Mouse (Mus musculus): ENCODE results near the gene Cab39l.
"Not testable (repeated sequence)": the region's sequence is repeated elsewhere in the genome, so short reads cannot be mapped to it uniquely, and the experiment has no call there.

Gene Cab39l

DNA sequence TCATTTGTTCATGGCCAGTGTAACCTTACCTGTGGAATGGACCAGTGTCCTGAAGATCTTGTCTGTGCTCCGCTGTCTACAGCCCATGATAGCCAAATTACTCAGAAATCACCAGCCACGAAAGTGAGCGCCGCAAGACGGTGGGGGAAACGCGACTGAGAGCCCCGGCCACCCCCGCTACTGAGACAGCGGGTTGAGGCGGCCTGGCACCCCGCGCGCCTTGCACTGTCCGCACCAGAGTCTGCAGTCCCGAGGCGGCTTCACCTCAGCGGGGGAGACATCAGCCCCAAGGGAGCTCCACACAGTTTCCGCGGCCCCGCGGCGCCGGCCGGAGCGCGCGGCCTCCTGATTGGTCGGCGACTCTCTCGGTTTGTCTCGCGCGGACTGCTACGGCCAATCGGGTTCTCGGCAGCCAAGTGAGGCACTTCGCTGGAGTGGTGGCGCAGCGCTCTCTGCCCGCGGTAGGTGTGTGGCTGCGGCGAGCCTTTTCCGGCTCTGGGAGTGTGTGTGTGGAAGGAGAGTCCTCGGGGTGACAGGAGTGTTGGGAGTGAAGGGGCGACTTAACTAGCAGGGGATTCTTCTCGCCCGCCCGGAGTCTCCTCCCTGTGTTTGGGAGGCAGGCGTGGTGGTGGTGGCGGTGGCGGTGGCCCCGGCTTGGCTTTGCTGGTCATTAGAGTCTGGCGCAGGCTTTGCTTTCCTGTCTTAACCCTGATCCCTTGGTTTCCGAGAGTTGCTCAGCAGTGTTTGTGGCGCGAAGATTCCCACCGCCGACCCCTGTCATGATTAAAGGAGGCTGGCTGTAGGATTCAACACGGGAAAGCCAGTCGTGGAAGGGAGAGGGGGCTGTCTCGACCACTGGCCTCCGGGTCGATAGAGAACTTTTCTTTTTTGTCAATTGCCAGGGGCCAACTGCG, at the start of gene Cab39l, which contains the start of gene Setdb2:
Gene Cab39l, plus strand, starts transcription at position 415 of the 914 bp plus-strand sequence.
Gene Setdb2, minus strand, starts transcription at position 327 of the 914 bp plus-strand sequence.
- DNase-seq: peak; percentile 97

DNA sequence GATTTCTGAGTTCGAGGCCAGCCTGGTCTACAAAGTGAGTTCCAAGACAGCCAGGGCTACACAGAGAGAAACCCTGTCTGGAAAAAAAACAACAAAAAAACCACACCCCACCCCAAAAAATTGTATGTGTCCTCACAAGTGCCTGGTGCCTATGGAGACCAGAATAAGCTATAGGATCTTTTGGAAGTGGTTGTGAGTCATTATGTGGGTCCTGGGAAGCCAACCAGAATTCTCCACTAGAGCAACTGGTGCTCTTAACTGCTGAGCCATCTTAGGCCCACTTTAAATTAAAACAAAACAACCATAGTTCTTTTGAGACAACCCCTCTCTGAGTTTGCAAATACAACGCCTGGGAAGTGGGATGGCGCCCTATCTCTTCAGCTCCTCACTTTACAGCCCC, 45.5 kb upstream of the Cab39l start, which contains the start of gene Phf11c:
Gene Phf11c, minus strand, starts transcription at position 101 of the 400 bp plus-strand sequence.
- no peak for DNase-seq

DNA sequence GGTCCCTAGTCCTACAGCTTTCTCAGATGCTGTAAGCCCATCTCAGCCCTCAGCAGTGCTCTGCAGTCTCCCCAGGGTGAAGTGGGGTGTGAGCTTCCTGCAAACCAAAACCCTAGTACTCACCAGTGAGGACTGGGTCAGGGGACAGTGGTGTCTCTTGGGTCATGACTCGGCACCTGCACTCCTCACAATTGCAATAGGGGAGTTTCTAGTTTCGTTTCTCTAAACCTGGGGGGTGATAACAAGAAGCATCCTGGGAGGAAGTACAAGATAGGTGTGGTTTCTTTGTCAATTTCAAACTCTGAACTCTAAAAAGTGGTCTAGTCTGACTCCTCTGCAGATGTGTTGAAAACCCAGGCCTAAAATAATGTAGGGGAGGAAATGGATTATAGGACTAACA, 43.8 kb upstream of the Cab39l start:
- DNase-seq: peak; percentile 17 to 25

DNA sequence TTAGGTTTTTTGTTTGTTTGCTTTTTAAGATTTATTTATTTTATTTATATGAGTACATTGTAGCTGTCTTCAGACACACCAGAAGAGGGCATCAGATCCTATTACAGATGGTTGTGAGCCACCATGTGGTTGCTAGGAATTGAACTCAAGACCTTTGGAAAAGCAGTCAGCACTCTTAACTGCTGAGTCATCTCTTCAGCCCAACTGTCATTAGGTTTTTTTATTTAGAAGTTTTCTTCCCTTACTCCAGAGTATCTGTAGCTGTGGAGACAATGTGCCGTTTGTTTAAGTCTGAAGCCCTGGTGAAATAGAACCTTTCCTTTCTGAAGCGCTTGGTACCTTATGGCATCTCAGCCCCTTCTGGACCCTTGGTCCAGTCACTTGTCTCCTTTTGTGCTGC, 25.8 kb upstream of the Cab39l start:
- DNase-seq: not testable (repeated sequence)

DNA sequence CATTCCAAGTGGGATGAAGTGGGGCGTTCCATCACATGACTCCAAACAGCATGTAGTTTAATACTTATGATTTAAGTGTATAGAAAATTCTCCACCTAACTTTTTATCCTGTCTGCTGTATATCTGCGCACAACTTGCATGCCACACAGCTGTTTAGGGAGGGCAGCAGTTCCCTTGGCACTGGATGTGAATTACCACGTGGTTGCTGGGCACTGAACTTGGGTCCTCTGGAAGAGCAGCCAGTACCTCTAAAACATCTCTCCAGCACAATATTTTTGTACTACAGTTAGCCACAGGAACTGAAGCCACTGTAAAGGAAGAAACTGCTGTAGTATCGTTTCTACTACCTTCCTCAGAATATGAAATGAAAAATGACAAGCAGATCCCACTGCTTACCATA, 22.6 kb upstream of the Cab39l start:
- DNase-seq: no peak

DNA sequence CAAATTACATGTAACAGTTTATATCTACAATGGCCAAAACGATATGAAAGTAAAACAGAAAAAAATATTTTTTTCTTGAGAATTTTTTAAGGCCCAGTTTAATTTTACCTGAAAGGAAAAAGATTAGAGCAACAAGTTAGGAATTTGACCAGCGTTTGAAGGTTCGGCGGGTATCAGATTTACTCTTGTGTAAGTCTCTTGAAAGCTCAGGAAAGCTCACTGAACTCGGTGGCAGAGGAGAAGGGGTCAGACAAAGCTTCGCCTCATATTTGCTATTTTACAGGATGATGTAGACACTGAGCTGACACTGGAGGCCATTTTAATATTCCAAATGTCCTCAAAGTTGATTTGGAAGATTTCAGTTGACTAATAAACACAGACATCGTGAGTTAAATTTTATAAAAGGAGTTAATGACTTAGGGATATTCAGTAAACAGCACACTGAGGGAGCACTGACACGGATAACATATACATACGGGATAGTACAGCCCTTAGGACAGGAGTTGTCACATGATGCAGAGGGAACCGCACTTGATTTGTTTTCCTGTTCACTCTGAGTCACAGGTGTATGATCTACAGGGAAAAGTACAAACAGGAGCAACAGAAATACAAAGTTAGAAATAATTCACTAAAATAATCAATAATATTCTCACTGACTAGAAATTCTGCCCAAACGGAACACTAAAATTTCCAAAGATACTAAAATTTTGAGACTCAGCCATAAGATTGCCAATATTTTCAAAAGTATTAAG, 17.7 kb upstream of the Cab39l start:
- DNase-seq: no peak

DNA sequence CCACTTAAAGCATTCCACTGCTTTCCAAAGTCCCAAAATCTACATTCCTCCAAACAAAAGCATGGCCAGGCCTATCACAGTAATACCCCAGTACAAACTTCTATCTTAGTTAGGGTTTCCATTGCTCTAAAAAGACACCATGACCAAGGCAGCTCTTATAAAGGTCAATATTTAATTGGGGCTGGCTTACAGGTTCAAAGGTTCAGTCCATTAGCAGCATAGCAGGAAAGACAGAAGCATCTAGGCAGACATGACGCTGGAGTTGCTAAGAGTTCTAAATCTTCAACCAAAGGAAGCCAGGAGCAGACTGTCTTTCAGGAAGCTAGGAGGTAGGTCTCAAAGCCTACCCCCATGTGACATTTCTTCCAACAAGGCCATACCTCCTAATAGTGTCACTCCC, 10.2 kb upstream of the Cab39l start:
- no peak for DNase-seq

DNA sequence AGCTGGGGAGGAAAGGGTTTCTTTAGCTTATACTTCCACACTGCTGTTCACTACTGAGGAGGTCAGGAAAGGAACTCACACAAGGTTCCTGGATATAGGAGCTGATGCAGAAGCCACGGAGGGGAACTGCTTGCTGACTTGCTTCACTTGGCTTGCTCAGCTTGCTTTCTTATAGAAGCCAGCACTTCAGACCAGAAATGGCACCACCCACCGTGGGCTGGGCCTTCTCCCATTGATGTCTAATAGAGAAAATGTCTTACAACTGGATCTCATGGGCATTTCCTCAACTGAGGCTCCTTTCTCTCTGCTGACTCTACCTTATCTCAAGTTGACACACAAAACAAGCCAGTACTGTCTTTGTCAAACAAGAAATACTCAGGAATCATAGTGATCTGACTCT, 6.9 kb upstream of the Cab39l start:
- DNase-seq: no peak

DNA sequence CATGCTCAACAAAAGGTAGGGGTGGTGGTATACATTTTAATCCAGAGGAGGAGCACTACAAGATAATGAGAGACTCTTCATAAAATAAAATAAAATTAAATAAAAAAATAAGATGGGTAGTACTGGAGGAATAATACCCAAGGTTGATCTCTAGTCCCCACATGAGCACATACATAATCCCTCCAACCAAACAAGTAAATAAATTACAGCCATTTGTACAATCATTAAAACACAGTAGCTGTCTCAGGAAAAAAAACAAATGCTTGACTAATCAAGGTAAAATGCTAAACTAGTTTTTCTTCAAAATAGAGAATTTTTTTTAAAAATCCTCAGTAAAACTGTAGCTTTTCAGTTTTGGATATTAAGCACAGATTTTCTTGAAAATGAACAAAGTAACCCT, 5.6 kb upstream of the Cab39l start:
- DNase-seq: no peak

DNA sequence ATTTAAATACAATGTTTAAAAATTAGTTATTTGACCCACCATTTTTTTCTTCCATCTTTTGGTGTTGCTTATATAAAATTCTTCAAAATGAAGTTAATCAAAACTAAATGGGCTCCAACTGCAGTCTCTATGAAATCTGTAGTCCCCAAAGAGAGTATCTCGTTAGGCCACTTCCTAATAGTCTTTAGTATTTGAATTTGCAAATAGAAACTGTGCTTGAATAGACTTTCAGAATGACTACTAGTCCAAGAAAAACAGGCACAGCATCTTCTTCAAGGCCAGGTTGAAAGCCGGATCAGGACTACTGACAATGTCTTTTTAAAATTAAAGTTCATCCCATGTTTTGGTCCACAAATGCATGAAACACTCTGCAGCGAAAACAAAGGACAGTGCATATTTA, 3.4 kb upstream of the Cab39l start:
- DNase-seq: no peak

DNA sequence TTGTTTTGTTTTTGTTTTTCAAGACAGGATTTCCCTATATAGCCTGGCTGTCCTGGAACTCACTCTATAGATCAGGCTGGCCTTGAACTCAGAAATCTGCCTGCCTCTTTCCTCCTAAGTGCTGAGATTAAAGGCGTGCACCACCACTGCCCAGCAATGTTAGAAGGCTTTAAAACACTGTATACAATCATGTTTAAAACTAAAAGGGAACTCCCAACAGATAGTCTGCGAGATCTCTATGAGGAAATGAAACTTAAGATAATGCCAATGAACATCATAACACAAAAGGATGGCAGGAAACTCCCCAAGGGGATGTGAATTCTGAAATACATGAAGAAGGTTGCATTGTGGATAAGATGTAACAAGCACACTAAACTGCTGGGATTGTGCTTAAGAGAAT, 2.3 kb upstream of the Cab39l start:
- no peak for DNase-seq

DNA sequence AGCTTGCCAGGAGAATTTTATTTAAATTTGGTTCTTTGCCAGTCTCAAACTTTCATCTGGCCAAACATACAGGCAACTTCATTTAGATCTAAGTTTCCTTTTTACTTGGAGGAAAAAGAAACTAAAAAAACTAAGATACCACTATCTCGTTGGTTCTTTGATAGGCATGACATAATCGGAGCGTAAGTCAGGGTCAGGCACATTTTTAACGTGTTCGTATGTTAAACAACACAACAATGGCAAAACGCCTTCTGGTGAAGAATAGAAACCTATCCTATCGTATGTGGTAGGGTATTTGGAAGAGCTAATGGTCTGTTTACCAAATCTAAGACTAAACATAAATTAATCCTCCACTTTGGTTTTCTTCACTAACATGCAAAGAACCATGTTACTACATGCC, 733 bp upstream of the Cab39l start:
- no peak for DNase-seq

DNA sequence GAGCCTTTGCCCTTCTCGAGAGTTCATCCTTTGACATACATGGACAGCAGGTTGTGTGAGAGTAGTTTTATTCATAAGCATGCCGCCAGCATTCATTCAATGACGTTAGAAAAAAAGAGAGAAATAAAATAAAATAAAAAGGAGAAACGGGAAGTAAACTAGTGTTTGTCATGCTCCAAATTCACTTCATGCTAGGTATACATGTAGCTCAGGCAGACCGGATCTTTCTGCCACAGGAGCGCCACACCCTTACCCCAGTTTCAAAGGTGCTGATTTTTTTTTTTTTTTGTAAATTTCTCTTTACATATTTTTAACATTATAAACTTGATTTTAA, 667 bp downstream of the Cab39l start:
- no peak for DNase-seq

DNA sequence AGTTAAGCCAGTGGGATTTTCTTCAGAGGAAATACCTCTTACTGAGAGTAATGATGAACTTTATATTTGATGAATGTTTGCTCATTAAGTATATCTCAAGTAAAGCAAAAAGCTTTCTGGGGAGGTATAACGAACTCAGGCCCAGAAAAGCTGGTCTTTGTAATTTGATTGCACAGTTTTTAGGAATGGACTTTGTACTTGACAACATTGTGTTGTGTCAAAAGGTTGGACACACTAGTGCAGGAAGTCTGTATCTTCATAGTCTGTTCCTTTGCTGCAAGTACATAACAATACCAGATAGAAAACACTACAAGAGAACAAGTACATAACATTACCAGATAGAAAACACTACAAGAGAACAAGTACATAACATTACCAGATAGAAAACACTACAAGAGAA, 4.6 kb downstream of the Cab39l start:
- DNase-seq: no peak

DNA sequence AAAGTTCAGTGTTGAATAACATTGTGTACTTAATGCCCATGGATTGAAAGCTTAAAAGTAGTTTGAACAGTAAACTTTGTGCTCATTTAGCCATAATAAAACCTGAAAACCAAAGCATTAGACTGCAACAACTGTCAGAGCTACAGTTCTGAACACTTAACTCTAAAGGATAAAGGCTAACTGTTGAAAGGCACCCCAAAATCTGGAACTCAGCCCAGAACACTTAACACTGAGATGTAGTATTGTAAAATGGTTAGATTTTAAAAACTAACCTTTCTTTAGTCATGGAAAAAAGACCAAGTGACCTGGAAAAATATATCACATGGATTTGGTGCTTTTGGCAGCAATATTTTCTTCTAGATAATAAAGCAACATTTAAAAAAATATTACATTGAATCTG, 7.2 kb downstream of the Cab39l start:
- DNase-seq: no peak

DNA sequence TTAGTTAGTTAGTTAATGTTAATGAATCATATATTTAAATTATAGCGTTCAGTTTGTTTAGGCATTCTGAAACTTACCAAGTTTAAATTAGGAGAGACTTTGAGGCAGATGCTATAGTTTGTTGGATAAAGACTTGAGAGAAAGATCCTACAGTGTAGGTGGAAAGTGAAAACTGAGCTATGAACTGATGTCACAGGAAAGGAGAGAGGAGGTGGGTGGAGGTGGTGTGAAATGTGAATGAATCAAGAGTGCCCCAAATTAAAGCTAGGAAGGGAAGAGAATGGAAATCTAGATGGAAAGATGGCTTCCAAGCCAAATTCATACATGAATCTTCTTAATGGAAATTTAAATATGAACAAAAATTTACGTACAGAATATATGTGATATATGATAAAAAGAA, 25.7 kb downstream of the Cab39l start:
- no peak for DNase-seq

DNA sequence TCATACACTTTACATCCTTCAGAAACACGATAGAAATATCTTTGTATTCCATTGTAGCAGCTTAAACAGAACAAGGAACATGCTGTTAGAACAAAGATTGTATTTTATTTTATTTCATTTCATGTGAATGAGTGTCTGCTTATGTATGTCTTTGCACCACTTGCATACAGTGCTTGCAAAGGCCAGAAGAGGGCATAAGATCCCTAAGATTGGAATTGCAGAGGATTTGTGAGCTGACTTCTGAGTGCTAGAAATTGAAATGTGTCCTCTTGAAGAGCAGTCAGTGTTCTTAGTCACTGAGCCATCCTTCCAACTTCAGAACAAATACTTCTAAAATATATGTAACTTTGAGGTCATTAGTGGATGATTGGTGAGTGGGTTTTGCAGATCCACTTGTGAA, 27.0 kb downstream of the Cab39l start:
- peak in 1 of 2 experiments; percentile 21 for DNase-seq

DNA sequence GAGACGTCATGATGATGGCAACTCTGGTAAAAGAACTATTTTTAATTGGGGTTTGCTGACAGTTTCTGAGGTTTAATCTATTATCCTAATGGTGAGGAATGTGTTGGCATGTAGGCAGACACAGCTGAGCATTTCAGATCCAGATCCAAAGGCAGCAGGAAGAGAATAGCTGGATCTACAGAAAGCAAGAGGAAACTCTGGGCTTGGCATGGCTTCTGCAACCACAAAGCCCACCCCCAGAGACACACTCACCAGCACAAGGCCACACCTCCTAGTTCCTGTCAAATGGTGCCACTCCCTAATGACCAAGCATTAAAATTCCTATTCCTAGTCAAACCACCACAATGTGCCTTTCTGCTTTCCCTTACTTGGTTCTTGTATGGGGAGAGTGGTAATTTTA, 30.0 kb downstream of the Cab39l start:
- peak in 1 of 2 experiments; percentile 30 for DNase-seq

DNA sequence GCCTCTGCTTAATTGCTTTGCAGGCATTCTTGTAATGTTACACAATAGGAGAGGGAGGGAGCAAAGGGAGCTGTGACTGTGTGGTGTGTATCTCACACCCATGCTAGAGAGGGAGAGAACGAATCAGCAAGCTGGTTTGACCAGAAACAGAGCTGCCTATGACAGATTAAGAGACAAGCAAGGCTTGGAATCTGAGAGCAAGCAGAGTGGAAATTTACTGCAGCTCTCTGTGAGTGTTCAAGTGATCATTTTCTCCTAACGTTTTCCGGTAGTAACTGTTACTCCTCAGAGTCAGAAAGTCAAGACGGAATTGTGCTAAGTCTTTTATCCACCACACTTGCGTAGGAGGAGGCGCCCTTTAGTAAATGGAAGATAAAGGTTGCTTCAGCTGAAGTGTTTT, 37.9 kb downstream of the Cab39l start:
- DNase-seq: peak in 1 of 2 experiments; percentile 17

DNA sequence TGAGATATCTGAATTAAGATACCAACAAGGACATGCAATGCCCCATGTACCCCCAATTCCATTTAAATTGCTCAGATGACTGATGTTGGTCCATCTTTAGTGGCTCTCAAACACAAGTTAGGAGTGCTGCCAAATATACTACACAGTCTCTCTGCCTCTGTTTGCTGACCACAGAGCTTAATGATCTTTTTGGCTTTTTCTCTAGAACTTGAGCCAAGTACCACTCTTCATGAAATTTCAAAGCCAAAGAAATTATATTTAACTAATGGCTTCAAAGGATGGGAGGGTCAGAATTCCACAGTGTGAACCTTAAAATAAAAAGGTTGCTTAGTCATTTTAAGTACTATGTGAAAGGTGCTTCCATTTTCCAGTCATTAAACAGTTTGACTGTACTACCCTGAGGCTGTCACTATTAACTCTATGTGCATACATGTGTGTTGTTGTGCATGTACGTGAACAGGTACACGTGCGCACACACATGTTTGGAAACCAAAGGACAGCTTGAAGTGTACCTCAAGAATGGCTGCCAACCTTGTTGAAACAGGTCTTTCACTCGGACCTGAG, 44.6 kb downstream of the Cab39l start:
- no peak for DNase-seq

DNA sequence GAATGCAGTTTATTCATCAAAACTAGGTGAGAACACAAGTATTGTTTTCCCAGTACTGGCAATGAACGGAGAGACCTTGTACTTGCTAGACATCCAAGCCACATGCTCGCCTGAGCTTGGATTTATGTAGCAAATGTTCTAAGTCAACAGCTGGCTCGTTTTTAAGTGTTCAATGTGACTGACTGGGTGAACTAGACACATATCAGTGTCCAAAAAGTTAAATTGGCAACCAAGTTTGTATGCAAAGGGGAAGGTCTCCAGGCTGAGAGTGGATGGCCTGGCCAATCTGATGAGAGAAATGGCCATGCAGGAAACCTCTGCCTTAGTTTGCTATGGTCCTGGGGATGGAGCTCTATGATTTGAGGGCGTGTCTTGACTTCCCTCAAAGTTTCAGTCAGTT, 51.6 kb downstream of the Cab39l start:
- no peak for DNase-seq

DNA sequence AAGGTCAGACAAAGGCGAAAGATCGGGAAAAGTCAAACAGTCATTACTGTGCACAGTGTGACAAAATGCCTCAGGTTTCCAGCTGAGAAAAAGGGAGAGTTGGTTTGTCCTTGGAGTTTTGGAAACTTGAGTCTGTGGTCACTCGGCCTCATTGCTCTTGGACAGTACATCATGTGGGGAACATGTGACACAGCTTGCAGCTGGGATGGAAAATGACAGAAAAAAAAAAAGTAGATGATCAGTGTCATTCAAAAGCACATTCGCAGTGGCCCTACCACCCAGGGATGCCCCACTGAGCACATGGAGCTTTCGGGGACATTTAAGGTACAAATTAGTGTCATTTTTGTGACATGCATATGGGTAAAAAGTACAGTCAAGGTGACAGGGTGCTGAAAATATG, 57.2 kb downstream of the Cab39l start:
- DNase-seq: no peak

DNA sequence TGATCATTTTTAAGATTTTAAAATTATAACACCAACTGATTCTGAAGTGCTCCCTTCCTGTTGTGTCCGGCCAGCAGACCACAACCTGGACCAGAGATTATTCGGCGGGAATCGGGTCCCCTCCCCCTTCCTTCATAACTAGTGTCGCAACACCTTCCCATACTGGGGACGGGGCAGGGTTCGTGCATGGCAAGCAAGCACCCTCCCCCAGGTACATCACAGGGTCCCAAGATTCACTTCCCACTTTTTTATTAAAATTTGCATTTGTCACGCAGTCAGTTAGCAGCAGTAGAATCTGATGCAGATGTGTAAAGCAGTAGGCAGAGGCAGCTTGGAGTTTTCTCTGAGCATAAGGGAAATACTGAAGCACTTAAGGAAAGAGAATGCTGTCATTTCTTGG, 64.1 kb downstream of the Cab39l start:
- no peak for DNase-seq

DNA sequence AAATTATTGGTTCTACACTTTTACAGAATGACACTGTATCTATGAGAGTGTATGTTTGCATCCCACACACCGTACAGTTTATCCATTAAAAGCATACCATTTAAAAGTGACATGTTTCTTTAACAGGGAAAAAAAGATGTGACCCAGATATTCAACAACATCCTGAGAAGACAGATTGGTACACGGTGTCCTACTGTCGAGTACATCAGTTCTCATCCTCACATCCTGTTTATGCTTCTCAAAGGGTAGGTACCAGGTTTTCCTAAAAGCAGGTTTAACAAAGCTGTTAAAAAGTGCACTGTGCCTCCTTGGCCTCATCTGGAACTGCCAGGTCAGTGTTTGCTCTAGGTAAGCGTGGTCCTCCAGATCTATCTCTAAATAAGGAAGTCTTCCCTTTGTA, 65.4 kb downstream of the Cab39l start:
- no peak for DNase-seq
